Mouse (Mus musculus): ENCODE data around the gene Il34.

- TF ChIP-seq CTCF (IDR thresholded peaks at IDR 0.05; ENCODE audit: insufficient read depth, low read length) (no peak), POLR2A (IDR thresholded peaks at IDR 0.05; ENCODE audit: borderline replicate concordance, extremely low read depth, low read depth, low read length) (no peak)
These were observed 105.2 kb downstream of the Il34 start for GRCm38 (mm10) chr8:110700561-110700960.

Measured in lung, adult 2 months (tissue).